Mouse (Mus musculus) embryonic facial prominence, embryonic 14.5 days (tissue): ENCODE measurements around the gene Rasa4. TPM values are rescaled to one million over a fixed set of nuclear protein-coding genes. Genes with fewer than 3 reads are reported as not detected.
"Not testable (repeated sequence)": the region's sequence is repeated elsewhere in the genome, so short reads cannot be mapped to it uniquely, and the experiment has no call there.

Experiments used
- ATAC-seq: fragments of 200-750 bp; cut with Nextera tagmentation; 2 replicates; pipeline ENCODE4 v1.8.0; 2017; ENCODE audit warnings: low read depth, moderate number of reproducible peaks, moderate TSS enrichment
- DNase-seq: peaks from one replicate; pipeline ENCODE4 v3.0.0-alpha.2; 2015; ENCODE audit warnings: low spot score
- H3K27ac ChIP-seq: fragments of 300-500 bp; sonication (generic); replicated peaks from 2 replicates; pipeline ENCODE4 v1.5.1; 2014; ENCODE audit warnings: low read depth, mild to moderate bottlenecking, low read length, moderate library complexity
- H3K27me3 ChIP-seq: fragments of 300-500 bp; sonication (generic); replicated peaks from 2 replicates; pipeline ENCODE4 v1.6.1; 2014; ENCODE audit warnings: low read length; ENCODE audit not compliant: control insufficient read depth, insufficient read depth
- H3K36me3 ChIP-seq: fragments of 300-500 bp; sonication (generic); 2 replicates; pipeline ENCODE4 v1.6.1; 2014; ENCODE audit warnings: low read length, mixed read lengths; ENCODE audit not compliant: control insufficient read depth, insufficient read depth
- H3K4me1 ChIP-seq: fragments of 300-500 bp; sonication (generic); 2 replicates; pipeline ENCODE4 v1.6.1; 2014; ENCODE audit warnings: antibody characterized with exemption, low read length; ENCODE audit not compliant: control insufficient read depth, insufficient read depth
- H3K4me2 ChIP-seq: fragments of 300-500 bp; sonication (generic); 2 replicates; pipeline ENCODE4 v1.6.1; 2014; ENCODE audit warnings: low read depth, mild to moderate bottlenecking, low read length, moderate library complexity, mixed read lengths
- H3K4me3 ChIP-seq: fragments of 300-500 bp; sonication (generic); 2 replicates; pipeline ENCODE4 v1.5.1; 2014; ENCODE audit warnings: low read depth, mild to moderate bottlenecking, low read length
- H3K9ac ChIP-seq: fragments of 300-500 bp; sonication (generic); 2 replicates; pipeline ENCODE4 v1.6.1; 2014; ENCODE audit warnings: low read depth, mild to moderate bottlenecking, low read length, moderate library complexity, mixed read lengths
- H3K9me3 ChIP-seq: fragments of 300-500 bp; sonication (generic); 2 replicates; pipeline ENCODE4 v1.6.1; 2016; ENCODE audit warnings: low read length; ENCODE audit not compliant: control insufficient read depth
- WGBS: fragments of 180-500 bp; shearing (Covaris S2); extraction: QIAGEN DNeasy Blood & Tissue Kit; methylation state at CpG from one replicate; pipeline ENCODE4 v1.1.7; 2014; 5-methylcytosine and 5-hydroxymethylcytosine counted together
- polyA plus RNA-seq: library from polyadenylated mRNA; unstranded; fragments of >200 nt; fragmentation: Nextera tagmentation; extraction: Ambion mirVana; gene quantifications from 2 replicates; pipeline ENCODE4 v1.2.1, GENCODE M21; 2014

Gene Rasa4
- polyA plus RNA-seq, 1 experiment from 2014 or later, result 11.4 TPM

DNA sequence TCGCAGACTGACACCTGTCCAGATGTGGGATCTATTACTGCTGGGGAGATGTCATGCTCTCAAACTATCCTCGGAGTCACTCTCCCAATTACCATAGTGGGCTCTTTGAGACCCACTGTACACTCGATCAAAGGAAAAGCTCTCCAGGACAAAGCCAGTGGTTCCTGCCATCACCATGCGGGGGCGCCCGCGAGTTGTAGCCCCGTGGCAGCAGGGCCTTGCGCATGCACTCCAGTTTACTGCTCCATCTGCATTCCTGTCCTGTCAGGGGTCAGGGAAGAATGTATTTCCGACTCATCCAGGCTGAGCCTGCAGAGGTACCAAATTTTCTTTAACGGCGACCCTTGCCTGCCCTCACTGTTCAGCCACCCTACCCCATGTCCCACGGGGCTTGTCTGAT lies 38.9 kb upstream of the Rasa4 start:
- no peaks in the 10 kb centered on the region for H3K9me3 ChIP-seq
- H3K27ac ChIP-seq, result no peak overlapping the region
- ATAC-seq (no peak), DNase-seq (no peak)
- no peaks in the 10 kb centered on the region for H3K4me1 ChIP-seq
- no peaks in the 10 kb centered on the region for H3K36me3 ChIP-seq
- no peak overlapping the region for H3K4me2 ChIP-seq
- 75% methylated on average over 13 of the region's 13 CpGs for WGBS
- no peaks in the 10 kb centered on the region for H3K27me3 ChIP-seq
- no peak overlapping the region for H3K4me3 ChIP-seq
- H3K9ac ChIP-seq, result no peak overlapping the region

DNA sequence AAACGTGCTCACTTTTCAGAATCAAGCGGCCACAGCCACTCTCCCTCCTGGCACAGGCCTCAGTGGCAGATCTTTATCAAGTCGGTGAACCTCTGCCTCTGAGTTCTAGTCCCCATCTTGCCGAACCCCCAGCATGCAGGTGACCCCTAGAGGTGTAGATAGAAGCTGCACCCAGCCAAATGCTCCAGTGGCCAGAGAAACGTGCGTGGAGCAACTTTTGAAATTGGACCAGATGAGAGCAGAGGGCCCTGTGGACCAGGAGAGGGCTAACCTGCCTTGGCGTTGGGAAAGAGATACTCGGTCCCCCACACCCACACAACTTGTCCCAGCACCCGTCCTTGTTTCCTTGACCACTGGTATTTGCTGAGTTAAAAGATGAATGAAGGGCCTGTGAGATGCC lies 38.3 kb upstream of the Rasa4 start:
- H3K27me3 ChIP-seq, result no peaks in the 10 kb centered on the region
- H3K27ac ChIP-seq, result no peak overlapping the region
- ATAC-seq, result no peak
- H3K4me2 ChIP-seq, result no peak overlapping the region
- 27% methylated on average over 9 of the region's 9 CpGs for WGBS
- H3K9me3 ChIP-seq, result no peaks in the 10 kb centered on the region
- DNase-seq, result no peak
- H3K4me3 ChIP-seq, result no peak overlapping the region
- H3K36me3 ChIP-seq, result no peaks in the 10 kb centered on the region
- no peaks in the 10 kb centered on the region for H3K4me1 ChIP-seq
- H3K9ac ChIP-seq, result no peak overlapping the region

DNA sequence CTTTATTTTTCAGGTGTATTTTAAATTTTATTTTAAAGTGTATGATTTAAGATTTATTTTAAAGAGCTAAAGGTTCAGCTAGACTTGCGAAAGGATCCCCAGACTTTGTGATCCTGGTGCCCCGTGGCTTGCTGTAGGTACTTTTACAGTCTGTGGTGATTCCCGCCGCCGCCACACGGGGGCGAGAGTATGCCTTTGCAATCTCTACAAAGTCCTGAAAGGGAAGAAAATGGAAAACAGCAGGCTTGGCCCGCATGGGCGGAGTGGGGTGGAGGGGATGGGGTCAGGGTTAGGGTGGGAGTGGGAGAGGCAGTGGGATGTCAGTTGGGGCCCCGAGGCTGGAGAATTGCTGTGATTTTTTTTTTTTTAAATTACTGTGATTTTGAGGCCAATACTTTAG lies 37.7 kb upstream of the Rasa4 start:
- Histone ChIP-seq H3K4me1 (no peaks in the 10 kb centered on the region), H3K4me3 (no peak overlapping the region), H3K27me3 (no peaks in the 10 kb centered on the region), H3K4me2 (no peak overlapping the region), H3K9ac (no peak overlapping the region), H3K27ac (no peak overlapping the region), H3K36me3 (no peaks in the 10 kb centered on the region), H3K9me3 (no peaks in the 10 kb centered on the region)
- DNase-seq (peak; percentile 86), ATAC-seq (peak; percentile 54)
- WGBS, result 2% methylated on average over 10 of the region's 10 CpGs

DNA sequence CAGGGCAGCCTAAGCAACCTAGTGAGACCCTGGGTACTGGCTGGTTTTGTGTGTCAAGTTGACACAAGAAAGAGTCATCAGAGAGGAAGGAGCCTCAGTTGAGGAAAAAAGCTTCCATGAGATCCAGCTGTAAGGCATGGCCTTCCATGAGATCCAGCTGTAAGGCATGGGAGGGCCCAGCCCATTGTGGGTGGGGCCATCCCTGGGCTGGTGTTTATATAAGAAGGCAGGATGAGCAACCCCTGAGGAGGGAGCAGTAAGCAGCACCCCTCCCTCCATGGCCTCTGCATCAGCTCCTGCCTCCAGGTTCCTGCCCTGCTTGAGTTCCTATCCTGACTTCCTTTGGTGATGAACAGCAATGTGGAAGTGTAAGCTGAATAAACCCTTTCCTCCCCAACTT lies 35.2 kb upstream of the Rasa4 start:
- H3K9me3 ChIP-seq, H3K4me3 ChIP-seq, DNase-seq, H3K4me1 ChIP-seq, H3K9ac ChIP-seq, H3K27me3 ChIP-seq, H3K27ac ChIP-seq, H3K36me3 ChIP-seq, H3K4me2 ChIP-seq, ATAC-seq: not testable (repeated sequence)

DNA sequence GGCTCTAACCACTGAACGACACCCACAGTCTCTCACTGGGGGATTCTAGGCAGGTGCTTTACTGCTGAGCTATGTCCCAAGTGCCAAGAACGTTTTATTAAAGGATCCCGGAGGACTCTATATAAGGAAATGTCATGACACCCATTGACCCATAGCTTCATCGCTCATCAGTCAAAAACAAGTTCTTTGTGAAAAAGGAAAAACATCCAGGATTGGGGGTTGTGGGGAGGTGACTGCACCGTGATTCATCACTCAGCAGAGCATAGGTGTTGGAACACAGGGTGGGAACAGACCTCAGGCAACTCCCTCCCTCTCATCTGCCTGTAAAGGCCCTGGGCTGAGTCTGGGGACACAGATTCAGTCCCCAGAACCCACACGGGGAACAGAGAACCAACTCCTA lies 33.8 kb upstream of the Rasa4 start:
- Histone ChIP-seq H3K9me3 (no peaks in the 10 kb centered on the region), H3K36me3 (no peaks in the 10 kb centered on the region)
- WGBS, result 67% methylated on average over 6 of the region's 6 CpGs

DNA sequence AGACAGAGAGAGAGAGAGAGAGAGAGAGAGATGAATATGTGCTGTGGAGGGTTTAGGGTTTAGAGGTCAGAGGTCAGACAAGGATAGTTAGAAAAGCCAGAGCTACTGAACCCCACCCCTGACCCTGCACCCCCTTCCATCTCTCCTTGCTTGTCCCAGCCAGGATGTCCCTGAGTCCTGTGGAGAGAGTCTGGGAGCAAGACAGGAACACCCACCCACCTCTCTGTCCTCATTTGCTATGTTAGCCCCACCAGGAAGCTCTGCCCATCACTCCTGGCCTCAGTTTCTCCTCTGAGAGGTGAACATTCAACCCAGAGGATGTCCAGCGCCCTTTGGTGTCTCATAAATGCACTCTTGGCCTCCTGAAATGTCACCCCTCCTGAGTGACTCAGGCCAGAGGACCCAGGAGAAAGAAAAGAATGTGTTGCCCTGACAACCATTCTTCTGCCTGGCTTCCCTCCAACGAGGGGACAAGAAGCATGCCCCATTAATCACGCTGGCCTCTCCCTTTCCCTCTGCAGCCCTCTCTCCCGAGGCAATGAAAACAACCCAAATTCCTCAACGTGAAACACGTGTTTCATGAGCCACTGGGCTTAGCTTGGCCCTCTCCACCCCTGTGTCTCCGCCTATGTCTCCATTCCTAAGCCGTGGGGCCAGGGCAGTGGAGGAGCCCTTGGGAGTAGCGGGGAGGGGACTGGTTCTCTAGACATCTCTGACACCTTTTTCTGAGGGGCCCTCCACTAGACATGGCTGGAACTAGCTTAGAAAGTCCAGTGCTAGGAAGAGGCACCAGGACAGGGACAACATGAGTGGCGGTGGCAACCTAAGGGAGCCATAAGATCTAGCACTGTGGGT lies 32.3 kb upstream of the Rasa4 start:
- peak overlapping the region; percentile 58 for H3K27ac ChIP-seq
- ATAC-seq, result peak; percentile 92

More for the DNA sequence above, 33.8 kb upstream of the Rasa4 start:
- ATAC-seq (no peak), DNase-seq (no peak)
- no peak overlapping the region for H3K4me2 ChIP-seq
- H3K4me1 ChIP-seq, result peaks cover 9% of the 10 kb centered on the region
- no peak overlapping the region for H3K4me3 ChIP-seq
- H3K9ac ChIP-seq, result no peak overlapping the region
- no peak overlapping the region for H3K27ac ChIP-seq
- H3K27me3 ChIP-seq, result no peaks in the 10 kb centered on the region

DNA sequence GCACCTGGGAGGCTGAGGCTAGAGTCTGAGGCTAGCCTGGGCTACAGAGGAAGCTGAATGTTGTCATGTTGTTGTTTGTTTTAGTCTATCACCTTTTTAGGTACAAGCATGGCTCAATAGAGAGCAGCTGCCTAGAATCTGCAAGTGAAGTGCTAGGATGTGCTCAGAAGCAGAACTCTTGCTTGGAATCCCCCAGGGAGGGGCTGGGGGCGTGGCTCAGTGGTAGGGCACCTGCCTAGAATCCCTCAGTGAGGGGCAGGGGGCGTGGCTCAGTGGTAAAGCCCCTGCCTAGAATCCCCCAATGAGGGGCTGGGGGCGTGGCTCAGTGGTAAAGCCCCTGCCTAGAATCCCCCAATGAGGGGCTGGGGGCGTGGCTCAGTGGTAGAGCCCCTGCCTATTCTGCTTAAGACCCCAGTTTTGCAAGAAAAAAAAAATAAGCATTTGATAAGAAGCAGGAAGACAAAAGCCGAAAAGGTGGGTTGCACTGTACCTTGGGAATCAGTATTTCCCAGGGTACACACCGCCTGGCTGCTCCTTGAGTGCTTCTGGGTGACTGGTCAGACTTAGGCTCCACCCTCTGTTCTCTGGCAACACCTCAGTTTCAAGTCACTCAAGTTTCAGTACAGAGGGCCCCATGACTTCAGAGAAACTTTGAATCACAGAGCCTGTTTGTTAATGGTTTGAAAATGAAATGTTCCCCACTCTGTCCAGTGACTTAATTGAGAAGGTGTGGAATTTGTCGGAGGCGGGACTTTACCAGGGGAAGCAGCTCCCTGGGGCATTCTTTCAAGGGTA lies 30.7 kb upstream of the Rasa4 start:
- Histone ChIP-seq H3K4me3 (no peak overlapping the region), H3K9ac (no peak overlapping the region), H3K27me3 (no peaks in the 10 kb centered on the region), H3K9me3 (no peaks in the 10 kb centered on the region), H3K4me1 (peaks cover 9% of the 10 kb centered on the region), H3K36me3 (no peaks in the 10 kb centered on the region), H3K27ac (no peak overlapping the region), H3K4me2 (no peak overlapping the region)
- no peak for ATAC-seq
- DNase-seq, result peak; percentile 19
- WGBS, result 72% methylated on average over 8 of the region's 8 CpGs

More for the DNA sequence above, 32.3 kb upstream of the Rasa4 start:
- no peak overlapping the region for H3K9ac ChIP-seq
- H3K4me3 ChIP-seq, result no peak overlapping the region
- no peaks in the 10 kb centered on the region for H3K9me3 ChIP-seq
- H3K4me1 ChIP-seq, result peaks cover 9% of the 10 kb centered on the region
- no peak overlapping the region for H3K4me2 ChIP-seq
- no peaks in the 10 kb centered on the region for H3K36me3 ChIP-seq
- WGBS, result 14% methylated on average over 10 of the region's 10 CpGs
- peak; percentile 92 for DNase-seq
- no peaks in the 10 kb centered on the region for H3K27me3 ChIP-seq

DNA sequence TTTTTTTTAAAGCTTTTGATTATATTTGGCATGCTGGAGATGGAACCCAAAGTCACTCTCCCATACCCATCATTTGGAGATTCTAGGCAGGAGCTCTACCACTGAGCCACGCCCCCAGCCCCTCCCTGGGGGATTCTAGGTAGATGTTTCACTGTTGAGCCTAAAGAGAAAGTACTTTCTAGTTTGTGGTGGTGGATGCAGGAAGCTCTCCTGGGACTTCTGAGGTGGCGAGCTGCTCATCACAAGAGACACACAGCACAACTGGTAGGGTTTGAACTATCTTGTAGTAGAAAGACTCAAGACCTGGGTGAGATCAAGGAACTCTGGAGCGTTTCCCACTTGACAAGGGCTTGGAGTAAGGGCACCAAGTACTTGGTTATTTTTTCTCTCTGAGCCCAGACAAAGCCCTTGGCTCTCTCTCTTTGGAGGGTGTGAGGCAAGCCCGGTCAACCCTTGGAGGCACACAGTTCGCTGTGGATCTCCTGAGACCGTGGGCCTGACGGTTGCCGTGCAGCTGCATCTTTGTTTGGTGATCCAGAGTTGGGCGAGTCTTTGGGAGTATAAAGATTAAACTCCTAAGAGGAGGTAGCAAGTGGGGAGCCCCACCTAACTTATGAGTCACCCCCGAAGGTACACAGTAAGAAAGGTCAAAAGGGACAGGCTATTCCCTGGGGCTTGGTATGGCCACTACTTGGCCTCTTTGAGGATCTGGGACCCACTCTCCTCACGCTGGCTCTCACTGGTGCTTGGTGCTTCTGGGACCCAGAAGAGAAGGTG lies 29.2 kb upstream of the Rasa4 start, which contains the start of gene Upk3bl:
TSS of gene Upk3bl (plus strand) at position 192 of the 777 bp plus-strand sequence.
- H3K27ac ChIP-seq, result no peak within 1 kb of the TSS
- WGBS, result 87% methylated on average over 10 of the region's 11 CpGs

More for the DNA sequence above, 29.2 kb upstream of the Rasa4 start, which contains the start of gene Upk3bl:
- ATAC-seq, result no peak
- Histone ChIP-seq H3K4me2 (no peak within 1 kb of the TSS), H3K4me1 (peaks cover 9% of the 10 kb centered on the region), H3K36me3 (no peaks in the 10 kb centered on the region), H3K27me3 (no peaks in the 10 kb centered on the region), H3K4me3 (no peak within 1 kb of the TSS), H3K9ac (no peak within 1 kb of the TSS), H3K9me3 (no peaks in the 10 kb centered on the region)
- DNase-seq, result no peak
